Mouse (Mus musculus) hindbrain, embryonic 15.5 days (tissue): ENCODE results near the gene Senp5. TPM values are rescaled to one million over a fixed set of nuclear protein-coding genes. Genes with fewer than 3 reads are reported as not detected.
A peak's percentile ranks its signal among the peaks of the same experiment; 100 is the strongest.

ENCODE experiments used
- ATAC-seq: fragments of 200-750 bp; cut with Nextera tagmentation; 2 replicates; pipeline ENCODE4 v1.8.0; 2017; ENCODE audit warnings: low read depth, moderate number of reproducible peaks, moderate TSS enrichment; ENCODE audit not compliant: low FRiP score
- H3K27ac ChIP-seq: fragments of 300-500 bp; sonication (generic); replicated peaks from 2 replicates; pipeline ENCODE4 v1.5.1; 2015; ENCODE audit warnings: mild to moderate bottlenecking, inconsistent platforms
- H3K27me3 ChIP-seq: fragments of 300-500 bp; sonication (generic); 2 replicates; pipeline ENCODE4 v1.6.1; 2015; ENCODE audit warnings: control low read depth, inconsistent platforms
- H3K36me3 ChIP-seq: fragments of 300-500 bp; sonication (generic); 2 replicates; pipeline ENCODE4 v1.6.1; 2015; ENCODE audit warnings: control low read depth, inconsistent platforms
- H3K4me1 ChIP-seq: fragments of 300-500 bp; sonication (generic); replicated peaks from 2 replicates; pipeline ENCODE4 v1.6.1; 2015; ENCODE audit warnings: control low read depth, inconsistent platforms
- H3K4me2 ChIP-seq: fragments of 300-500 bp; sonication (generic); 2 replicates; pipeline ENCODE4 v1.6.1; 2015; ENCODE audit warnings: moderate library complexity, mild to moderate bottlenecking, inconsistent platforms
- H3K4me3 ChIP-seq: fragments of 300-500 bp; sonication (generic); 2 replicates; pipeline ENCODE4 v1.5.1; 2015; ENCODE audit warnings: mild to moderate bottlenecking, inconsistent platforms
- H3K9ac ChIP-seq: fragments of 300-500 bp; sonication (generic); 2 replicates; pipeline ENCODE4 v1.6.1; 2015; ENCODE audit warnings: inconsistent platforms
- H3K9me3 ChIP-seq: fragments of 300-500 bp; sonication (generic); 2 replicates; pipeline ENCODE4 v1.6.1; 2016; ENCODE audit warnings: control low read depth, inconsistent platforms
- WGBS: fragments of 180-500 bp; shearing (Covaris S2); methylation state at CpG from one replicate; pipeline ENCODE4 v1.1.7; 2015; 5-methylcytosine and 5-hydroxymethylcytosine counted together
- polyA plus RNA-seq: library from polyadenylated mRNA; unstranded; fragments of >200 nt; fragmentation: Nextera tagmentation; extraction: Ambion mirVana; gene quantifications from 2 replicates; pipeline ENCODE4 v1.2.1, GENCODE M21; 2015

The Senp5 gene
- polyA plus RNA-seq, 1 experiment from 2014 or later, result 15.3 TPM

- Histone ChIP-seq H3K4me3 (peak overlapping the region; percentile 37), H3K9ac (peak overlapping the region; percentile 47), H3K36me3 (no peaks in the 10 kb centered on the region), H3K27ac (peak overlapping the region; percentile 93), H3K4me2 (peak overlapping the region; percentile 78), H3K4me1 (peaks cover 34% of the 10 kb centered on the region), H3K27me3 (no peaks in the 10 kb centered on the region), H3K9me3 (no peaks in the 10 kb centered on the region)
- peak; percentile 7; the same call in 1 of the 2 replicates for ATAC-seq
- 4% methylated on average over 36 of the region's 36 CpGs for WGBS
Measured at GRCm38 (mm10) chr16:31935091-31935979, 67.8 kb downstream of the Senp5 start.

GRCm38 (mm10) chr16:31934550-31935010, 68.5 kb downstream of the Senp5 start:
- 8% methylated on average over 13 of the region's 13 CpGs for WGBS

DNA sequence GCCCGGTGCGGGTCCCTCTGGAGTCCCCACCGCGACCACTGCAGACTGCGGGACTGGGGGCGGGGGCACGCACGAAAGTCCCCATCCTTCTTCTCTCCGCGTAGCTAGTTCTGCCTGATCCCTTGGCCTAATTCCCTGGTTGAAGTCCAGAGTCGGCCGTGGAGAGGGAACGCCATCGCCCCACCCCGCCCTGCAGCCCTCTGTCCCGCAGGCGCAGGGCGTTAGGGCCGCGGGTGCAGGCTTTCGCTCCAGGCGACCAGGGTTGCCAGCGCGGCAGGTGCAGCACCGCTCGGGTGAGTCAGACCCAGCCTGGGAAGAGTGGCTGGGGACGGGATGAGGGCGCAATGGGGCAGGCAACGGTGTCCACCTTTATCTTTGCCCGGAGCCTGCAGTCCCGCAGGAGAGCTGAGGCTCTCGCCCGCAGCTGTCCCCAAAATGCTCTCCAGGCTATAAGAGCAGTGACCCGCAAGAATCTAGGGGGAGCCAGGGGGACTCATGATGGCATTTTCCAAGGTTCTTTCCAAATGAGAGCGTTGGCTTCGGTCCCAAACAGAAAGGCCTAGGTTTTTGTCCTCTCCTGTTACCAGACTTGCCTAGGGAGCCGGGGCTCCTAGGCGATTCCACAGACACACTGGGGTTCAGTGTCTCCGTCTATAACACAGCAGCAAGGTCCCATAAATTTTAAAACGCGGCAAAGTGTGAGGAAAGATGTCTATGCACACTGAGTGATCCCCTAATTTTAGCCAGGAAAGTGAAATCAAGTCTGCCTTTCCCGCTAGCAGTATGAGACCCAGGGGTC, 69.1 kb downstream of the Senp5 start, which contains the start of gene Pigz:
Pigz (plus strand) TSS at position 101 of the 799 bp plus-strand sequence.
- Histone ChIP-seq H3K27ac (peak within 1 kb of the TSS; percentile 93), H3K9me3 (no peaks in the 10 kb centered on the region), H3K4me3 (peak within 1 kb of the TSS; percentile 37), H3K9ac (peak within 1 kb of the TSS; percentile 47), H3K4me1 (peaks cover 34% of the 10 kb centered on the region), H3K4me2 (peak within 1 kb of the TSS; percentile 78), H3K27me3 (no peaks in the 10 kb centered on the region), H3K36me3 (no peaks in the 10 kb centered on the region)
- WGBS, result 3% methylated on average over 42 of the region's 42 CpGs
- ATAC-seq, result peak; percentile 14; the same call in 1 of the 2 replicates

More at GRCm38 (mm10) chr16:31934550-31935010, 68.5 kb downstream of the Senp5 start:
- peak overlapping the region; percentile 78 for H3K4me2 ChIP-seq
- H3K27ac ChIP-seq, result peak overlapping the region; percentile 93
- H3K4me3 ChIP-seq, result peak overlapping the region; percentile 37
- H3K9ac ChIP-seq, result peak overlapping the region; percentile 47
- H3K36me3 ChIP-seq, result no peaks in the 10 kb centered on the region
- no peaks in the 10 kb centered on the region for H3K9me3 ChIP-seq
- no peaks in the 10 kb centered on the region for H3K27me3 ChIP-seq
- peaks cover 34% of the 10 kb centered on the region for H3K4me1 ChIP-seq
- no peak for ATAC-seq

- Histone ChIP-seq H3K4me3 (peak overlapping the region; percentile 37), H3K9me3 (no peaks in the 10 kb centered on the region), H3K9ac (peak overlapping the region; percentile 47), H3K27me3 (no peaks in the 10 kb centered on the region), H3K27ac (peak overlapping the region; percentile 93), H3K36me3 (no peaks in the 10 kb centered on the region), H3K4me2 (peak overlapping the region; percentile 78), H3K4me1 (peaks cover 34% of the 10 kb centered on the region)
- under 1% methylated on average over 50 of the region's 50 CpGs for WGBS
- peak; percentile 97 for ATAC-seq
Measured at GRCm38 (mm10) chr16:31932840-31933697, 70.0 kb downstream of the Senp5 start.

DNA sequence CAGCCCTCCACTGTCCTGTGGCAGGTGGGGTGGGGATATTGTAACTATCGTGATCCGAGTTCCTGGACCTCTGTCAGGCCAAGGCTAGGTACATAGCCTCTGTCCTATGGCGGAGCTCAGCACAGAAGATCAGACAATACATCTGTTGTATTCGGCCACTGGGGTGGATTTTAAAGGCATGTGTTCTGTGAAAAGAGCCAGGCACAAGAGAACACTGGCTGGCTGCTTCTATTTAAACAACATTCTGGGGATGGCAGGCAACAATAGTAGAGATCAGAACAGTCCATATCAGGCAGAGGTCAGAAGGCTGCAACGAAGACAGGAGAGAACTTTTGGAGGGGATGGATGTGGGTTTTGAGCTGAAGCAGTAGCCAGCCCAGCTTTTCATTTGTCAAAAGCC, 70.8 kb downstream of the Senp5 start:
- Histone ChIP-seq H3K36me3 (no peaks in the 10 kb centered on the region), H3K27me3 (no peaks in the 10 kb centered on the region), H3K4me3 (no peak overlapping the region), H3K9ac (peak overlapping the region; percentile 47), H3K9me3 (no peaks in the 10 kb centered on the region), H3K27ac (peak overlapping the region; percentile 93), H3K4me2 (peak overlapping the region; percentile 78; the same call in 1 of the 2 replicates), H3K4me1 (peaks cover 34% of the 10 kb centered on the region)
- 22% methylated on average over 5 of the region's 5 CpGs for WGBS
- no peak for ATAC-seq

DNA sequence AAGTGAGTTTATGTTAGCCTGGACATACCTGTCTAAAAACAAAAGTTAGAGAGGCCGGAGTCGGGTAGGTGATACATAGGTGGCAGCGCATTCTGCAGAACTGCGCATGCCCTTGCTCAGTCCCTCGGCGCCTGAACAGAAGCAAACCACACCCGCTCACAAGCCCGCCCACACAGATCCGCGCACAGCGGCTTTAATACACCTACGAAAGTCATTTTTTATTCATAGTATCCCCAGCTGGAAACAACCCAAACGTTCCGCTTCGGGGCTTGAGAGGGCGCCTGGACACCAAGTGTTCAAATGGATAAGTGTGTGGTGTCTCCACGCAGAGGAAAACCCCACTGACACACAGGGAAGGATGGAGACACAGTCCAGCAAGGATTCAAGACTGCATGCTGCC, 71.8 kb downstream of the Senp5 start:
- 54% methylated on average over 17 of the region's 17 CpGs for WGBS
- Histone ChIP-seq H3K27ac (no peak overlapping the region), H3K36me3 (no peaks in the 10 kb centered on the region), H3K9me3 (no peaks in the 10 kb centered on the region), H3K27me3 (no peaks in the 10 kb centered on the region), H3K4me3 (no peak overlapping the region), H3K4me2 (no peak overlapping the region), H3K9ac (no peak overlapping the region), H3K4me1 (peaks cover 34% of the 10 kb centered on the region)
- no peak for ATAC-seq

GRCm38 (mm10) chr16:31927412-31927811, 75.7 kb downstream of the Senp5 start:
- H3K27me3 ChIP-seq, result no peaks in the 10 kb centered on the region
- H3K36me3 ChIP-seq, result no peaks in the 10 kb centered on the region
- 95% methylated on average over 5 of the region's 5 CpGs for WGBS
- peaks cover 6% of the 10 kb centered on the region for H3K4me1 ChIP-seq
- H3K9me3 ChIP-seq, result no peaks in the 10 kb centered on the region
- H3K4me2 ChIP-seq, result no peak overlapping the region
- no peak overlapping the region for H3K27ac ChIP-seq
- H3K4me3 ChIP-seq, result no peak overlapping the region
- H3K9ac ChIP-seq, result no peak overlapping the region
- ATAC-seq, result no peak

GRCm38 (mm10) chr16:31926547-31927182, 76.4 kb downstream of the Senp5 start:
- WGBS, result 84% methylated on average over 13 of the region's 13 CpGs
- no peak overlapping the region for H3K27ac ChIP-seq

GRCm38 (mm10) chr16:31926091-31926490, 77.0 kb downstream of the Senp5 start:
- H3K9ac ChIP-seq, result no peak overlapping the region
- H3K4me2 ChIP-seq, result no peak overlapping the region
- H3K4me1 ChIP-seq, result no peaks in the 10 kb centered on the region
- H3K27ac ChIP-seq, result no peak overlapping the region
- H3K36me3 ChIP-seq, result no peaks in the 10 kb centered on the region
- WGBS, result 78% methylated on average over 6 of the region's 6 CpGs
- H3K9me3 ChIP-seq, result no peaks in the 10 kb centered on the region
- ATAC-seq, result no peak
- H3K4me3 ChIP-seq, result no peak overlapping the region
- no peaks in the 10 kb centered on the region for H3K27me3 ChIP-seq

More at GRCm38 (mm10) chr16:31926547-31927182, 76.4 kb downstream of the Senp5 start:
- no peak for ATAC-seq
- Histone ChIP-seq H3K9me3 (no peaks in the 10 kb centered on the region), H3K36me3 (no peaks in the 10 kb centered on the region), H3K27me3 (no peaks in the 10 kb centered on the region), H3K4me1 (no peaks in the 10 kb centered on the region), H3K4me3 (no peak overlapping the region), H3K4me2 (no peak overlapping the region), H3K9ac (no peak overlapping the region)

GRCm38 (mm10) chr16:31924368-31924767, 78.7 kb downstream of the Senp5 start:
- Histone ChIP-seq H3K9ac (no peak overlapping the region), H3K27me3 (no peaks in the 10 kb centered on the region), H3K27ac (no peak overlapping the region), H3K4me2 (no peak overlapping the region), H3K9me3 (no peaks in the 10 kb centered on the region), H3K4me3 (no peak overlapping the region), H3K36me3 (no peaks in the 10 kb centered on the region), H3K4me1 (no peaks in the 10 kb centered on the region)
- ATAC-seq, result no peak
- 91% methylated on average over 6 of the region's 6 CpGs for WGBS
